Mouse (Mus musculus) liver, postnatal 0 days (tissue): ENCODE data around the gene Rab11fip4. TPM values are rescaled to one million over a fixed set of nuclear protein-coding genes. Genes with fewer than 3 reads are reported as not detected.
A peak's percentile ranks its signal among the peaks of the same experiment; 100 is the strongest.

Experiments used
- ATAC-seq: fragments of 200-750 bp; cut with Nextera tagmentation; 2 replicates; pipeline ENCODE4 v1.8.0; 2017; ENCODE audit warnings: mild to moderate bottlenecking, moderate library complexity
- DNase-seq: peaks from one replicate; pipeline ENCODE4 v3.0.0-alpha.2; 2016
- H3K27ac ChIP-seq: fragments of 300-500 bp; sonication (generic); 2 replicates; pipeline ENCODE4 v1.5.1; 2014; ENCODE audit warnings: antibody characterized with exemption, moderate library complexity, mild to moderate bottlenecking, low read depth
- H3K27me3 ChIP-seq: fragments of 300-500 bp; sonication (generic); 2 replicates; pipeline ENCODE4 v1.6.1; 2014; ENCODE audit warnings: low read length, control low read depth, mixed read lengths; ENCODE audit not compliant: insufficient read depth
- H3K36me3 ChIP-seq: fragments of 300-500 bp; sonication (generic); replicated peaks from 2 replicates; pipeline ENCODE4 v1.6.1; 2014; ENCODE audit warnings: mild to moderate bottlenecking, control low read depth, low read length, moderate library complexity, mixed read lengths; ENCODE audit not compliant: insufficient read depth
- H3K4me1 ChIP-seq: fragments of 300-500 bp; sonication (generic); 2 replicates; pipeline ENCODE4 v1.6.1; 2014; ENCODE audit warnings: antibody characterized with exemption, mild to moderate bottlenecking, control low read depth; ENCODE audit not compliant: insufficient read depth
- H3K4me2 ChIP-seq: fragments of 300-500 bp; sonication (generic); 2 replicates; pipeline ENCODE4 v1.6.1; 2014; ENCODE audit warnings: low read depth, mild to moderate bottlenecking, low read length, moderate library complexity, mixed read lengths
- H3K4me3 ChIP-seq: fragments of 300-500 bp; sonication (generic); 2 replicates; pipeline ENCODE4 v1.5.1; 2014; ENCODE audit warnings: low read depth, low read length
- H3K9ac ChIP-seq: fragments of 300-500 bp; sonication (generic); replicated peaks from 2 replicates; pipeline ENCODE4 v1.6.1; 2014; ENCODE audit warnings: mild to moderate bottlenecking, moderate library complexity
- H3K9me3 ChIP-seq: fragments of 300-500 bp; sonication (generic); 2 replicates; pipeline ENCODE4 v1.6.1; 2016; ENCODE audit warnings: mild to moderate bottlenecking, control low read depth, low read length, mixed read lengths
- CTCF ChIP-seq: sonication (generic); IDR thresholded peaks from 2 replicates; pipeline ENCODE4 v1.5.1; 2016; ENCODE audit warnings: antibody characterized with exemption, low read depth
- EP300 ChIP-seq: IDR thresholded peaks from 2 replicates; pipeline ENCODE4 v1.6.1; 2016; ENCODE audit warnings: antibody characterized with exemption, low read depth, mild to moderate bottlenecking
- WGBS: fragments of 180-500 bp; shearing (Covaris S2); extraction: QIAGEN DNeasy Blood & Tissue Kit; methylation state at CpG from one replicate; pipeline ENCODE4 v1.1.7; 2014; ENCODE audit not compliant: insufficient replicate concordance; 5-methylcytosine and 5-hydroxymethylcytosine counted together
- polyA plus RNA-seq: library from polyadenylated mRNA; unstranded; fragments of >200 nt; fragmentation: Nextera tagmentation; extraction: Ambion mirVana; gene quantifications from 2 replicates; pipeline ENCODE4 v1.2.1, GENCODE M21; 2015

The Rab11fip4 gene
- polyA plus RNA-seq, 1 experiment from 2014 or later: 1.1 TPM

- H3K27ac ChIP-seq: no peak overlapping the region
- no peak overlapping the region for H3K4me2 ChIP-seq
- ATAC-seq: no peak
- H3K4me3 ChIP-seq: no peak overlapping the region
- no peaks in the 10 kb centered on the region for H3K9me3 ChIP-seq
- no peak overlapping the region for H3K9ac ChIP-seq
- WGBS: 72% methylated on average over 9 of the region's 9 CpGs
- peaks cover 6% of the 10 kb centered on the region; the same call in 1 of the 2 replicates for H3K27me3 ChIP-seq
- DNase-seq: no peak
- peaks cover 26% of the 10 kb centered on the region for H3K4me1 ChIP-seq
- no peaks in the 10 kb centered on the region for H3K36me3 ChIP-seq
- TF ChIP-seq EP300: no peak
- no peak for TF ChIP-seq CTCF
Observed at GRCm38 (mm10) chr11:79663158-79663557, 72.1 kb downstream of the Rab11fip4 start.

GRCm38 (mm10) chr11:79663570-79663969 lies 72.6 kb downstream of the Rab11fip4 start:
- H3K4me3 ChIP-seq: no peak overlapping the region
- H3K9ac ChIP-seq: no peak overlapping the region
- DNase-seq (no peak), ATAC-seq (no peak)
- WGBS: 40% methylated on average over 7 of the region's 7 CpGs
- no peaks in the 10 kb centered on the region for H3K9me3 ChIP-seq
- no peak overlapping the region for H3K27ac ChIP-seq
- H3K4me1 ChIP-seq: peaks cover 26% of the 10 kb centered on the region
- H3K36me3 ChIP-seq: no peaks in the 10 kb centered on the region
- H3K27me3 ChIP-seq: peaks cover 6% of the 10 kb centered on the region; the same call in 1 of the 2 replicates
- H3K4me2 ChIP-seq: no peak overlapping the region
- no peak for TF ChIP-seq EP300
- no peak for TF ChIP-seq CTCF

- 76% methylated on average over 8 of the region's 8 CpGs for WGBS
- ATAC-seq: no peak
- peaks cover 42% of the 10 kb centered on the region for H3K4me1 ChIP-seq
Observed at GRCm38 (mm10) chr11:79666544-79666943, 75.5 kb downstream of the Rab11fip4 start.

GRCm38 (mm10) chr11:79669210-79669609 lies 78.2 kb downstream of the Rab11fip4 start:
- Histone ChIP-seq H3K4me3 (no peak overlapping the region), H3K27me3 (no peaks in the 10 kb centered on the region), H3K9ac (no peak overlapping the region), H3K36me3 (no peaks in the 10 kb centered on the region), H3K9me3 (no peaks in the 10 kb centered on the region), H3K27ac (peak overlapping the region; percentile 29; the same call in 1 of the 2 replicates), H3K4me1 (peaks cover 39% of the 10 kb centered on the region), H3K4me2 (no peak overlapping the region)
- DNase-seq: no peak
- 51% methylated on average over 6 of the region's 6 CpGs for WGBS
- ATAC-seq: no peak
- TF ChIP-seq CTCF (no peak), EP300 (no peak)

More at GRCm38 (mm10) chr11:79666544-79666943, 75.5 kb downstream of the Rab11fip4 start:
- Histone ChIP-seq H3K36me3 (no peaks in the 10 kb centered on the region), H3K9ac (no peak overlapping the region), H3K9me3 (no peaks in the 10 kb centered on the region), H3K27me3 (0 out of 2 replicates have a peak, but pooled peaks cover 3% of the 10 kb centered on the region), H3K27ac (no peak overlapping the region), H3K4me3 (no peak overlapping the region), H3K4me2 (no peak overlapping the region)
- TF ChIP-seq CTCF (no peak), EP300 (no peak)
- DNase-seq: no peak

GRCm38 (mm10) chr11:79669947-79670346 lies 78.9 kb downstream of the Rab11fip4 start:
- no peak for TF ChIP-seq CTCF
- no peak for TF ChIP-seq EP300
- Histone ChIP-seq H3K36me3 (no peaks in the 10 kb centered on the region), H3K27ac (peak overlapping the region; percentile 29; the same call in 1 of the 2 replicates), H3K4me2 (no peak overlapping the region), H3K27me3 (no peaks in the 10 kb centered on the region), H3K4me3 (no peak overlapping the region), H3K9ac (no peak overlapping the region), H3K9me3 (no peaks in the 10 kb centered on the region), H3K4me1 (peaks cover 43% of the 10 kb centered on the region)
- 37% methylated on average over 3 of the region's 3 CpGs for WGBS
- DNase-seq (no peak), ATAC-seq (peak; percentile 15; the same call in 1 of the 2 replicates)

- Histone ChIP-seq H3K4me2 (no peak overlapping the region), H3K4me1 (peaks cover 43% of the 10 kb centered on the region), H3K9ac (peak overlapping the region; percentile 38; the same call in 1 of the 2 replicates), H3K27ac (no peak overlapping the region), H3K4me3 (no peak overlapping the region), H3K36me3 (no peaks in the 10 kb centered on the region), H3K27me3 (no peaks in the 10 kb centered on the region), H3K9me3 (no peaks in the 10 kb centered on the region)
- TF ChIP-seq EP300 (no peak), CTCF (no peak)
- ATAC-seq: no peak
- 39% methylated on average over 7 of the region's 7 CpGs for WGBS
- no peak for DNase-seq
Observed at GRCm38 (mm10) chr11:79670411-79670945, 79.5 kb downstream of the Rab11fip4 start.
